Mouse (Mus musculus) lung, postnatal 0 days (tissue): ENCODE data around the gene Mst1.

Source experiments
- CTCF ChIP-seq: IDR thresholded peaks from 2 replicates; pipeline ENCODE4 v1.5.1; 2016; ENCODE audit warnings: antibody characterized with exemption, mild to moderate bottlenecking
- EP300 ChIP-seq: IDR thresholded peaks from 2 replicates; pipeline ENCODE4 v1.6.1; 2016; ENCODE audit warnings: antibody characterized with exemption, mild to moderate bottlenecking, control low read depth

GRCm38 (mm10) chr9:108094998-108095411 is 14.8 kb downstream of the Mst1 start:
- no peak for TF ChIP-seq CTCF
- no peak for TF ChIP-seq EP300
